Mouse (Mus musculus) myocyte (in vitro differentiated cells): Measurements from ENCODE around the gene Rnf19b.

ENCODE experiments used
- CEBPB ChIP-seq: IDR thresholded peaks from 2 replicates; pipeline ENCODE4 v1.6.1; 2011; ENCODE audit warnings: mild to moderate bottlenecking, moderate library complexity; ENCODE audit not compliant: poor library complexity, insufficient read depth, severe bottlenecking
- MAX ChIP-seq: IDR thresholded peaks from one replicate; pipeline ENCODE4 v1.6.1; 2011; ENCODE audit warnings: low read depth, mild to moderate bottlenecking, control low read depth
- MYOD1 ChIP-seq, 3 experiments: IDR thresholded peaks; one replicate each; pipeline ENCODE4 v1.6.1; 2011; ENCODE audit warnings: control low read depth in 2 of 3, low read depth in 2 of 3, mild to moderate bottlenecking in 2 of 3, moderate library complexity in 1 of 3; ENCODE audit not compliant: insufficient read length in 2 of 3, control insufficient read depth in 1 of 3
- MYOG ChIP-seq, 3 experiments: IDR thresholded peaks; one replicate each; pipeline ENCODE4 v1.6.1; 2011; ENCODE audit warnings: control low read depth in 2 of 3, low read depth in 2 of 3, mild to moderate bottlenecking in 2 of 3; ENCODE audit not compliant: insufficient read length in 2 of 3, control insufficient read depth in 1 of 3, insufficient read depth in 1 of 3
- POLR2A ChIP-seq: IDR thresholded peaks from one replicate; pipeline ENCODE4 v1.6.1; 2011; ENCODE audit warnings: low read depth, mild to moderate bottlenecking, control low read depth, moderate library complexity; ENCODE audit not compliant: insufficient read length
- POLR2AphosphoS2 ChIP-seq: IDR thresholded peaks from one replicate; pipeline ENCODE4 v1.6.1; 2011; ENCODE audit warnings: low read depth, control low read depth; ENCODE audit not compliant: insufficient read length
- REST ChIP-seq: IDR thresholded peaks from one replicate; pipeline ENCODE4 v1.6.1; 2011; ENCODE audit warnings: mild to moderate bottlenecking, control low read depth, moderate library complexity; ENCODE audit not compliant: insufficient read depth, insufficient read length
- SRF ChIP-seq: IDR thresholded peaks from one replicate; pipeline ENCODE4 v1.6.1; 2011; ENCODE audit warnings: low read depth; ENCODE audit not compliant: control insufficient read depth, insufficient read length
- TCF12 ChIP-seq: IDR thresholded peaks from one replicate; pipeline ENCODE4 v1.6.1; 2011; ENCODE audit warnings: mild to moderate bottlenecking, control low read depth; ENCODE audit not compliant: poor library complexity, insufficient read depth, severe bottlenecking
- TCF3 ChIP-seq: IDR thresholded peaks from one replicate; pipeline ENCODE4 v1.6.1; 2011; ENCODE audit warnings: low read depth, control low read depth; ENCODE audit not compliant: insufficient read length
- USF1 ChIP-seq: IDR thresholded peaks from one replicate; pipeline ENCODE4 v1.6.1; 2011; ENCODE audit warnings: low read depth, mild to moderate bottlenecking, control low read depth, moderate library complexity

DNA sequence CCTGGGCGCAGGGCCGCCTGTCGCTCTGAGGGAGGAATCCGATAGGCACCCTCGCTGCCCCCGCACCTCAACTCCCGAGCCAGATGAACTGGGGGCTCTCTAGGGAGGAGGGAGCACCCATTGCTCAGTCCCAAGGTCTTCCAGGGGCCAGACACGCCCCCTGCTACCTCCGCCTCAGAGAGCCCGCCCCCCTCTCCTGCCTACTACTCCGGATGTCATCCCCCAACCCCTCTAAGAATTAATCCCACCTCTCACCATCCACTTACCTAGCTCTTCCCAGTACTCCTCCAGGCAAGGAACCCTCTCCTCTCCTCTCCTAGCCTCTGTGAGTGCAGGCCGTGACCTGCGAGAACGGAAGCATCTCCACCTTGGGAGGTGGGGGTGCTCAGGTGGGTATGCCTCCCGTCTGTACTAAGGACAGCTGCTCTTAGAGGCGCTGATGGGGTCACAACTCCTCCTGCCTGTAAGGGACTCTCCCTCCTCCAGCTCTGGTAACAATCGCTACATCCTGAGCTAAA, 63.6 kb downstream of the Rnf19b start, which contains the start of gene Hpca:
- no peak for TF ChIP-seq POLR2AphosphoS2
- TF ChIP-seq TCF12: no peak
- no peak for TF ChIP-seq POLR2A
- TF ChIP-seq CEBPB: no peak
- no peak for TF ChIP-seq MYOD1 (IDR thresholded peaks at IDR 0.05; ENCODE audit: control insufficient read depth in 1 of 3, insufficient read length in 2 of 3, low read depth in 2 of 3)
- no peak for TF ChIP-seq USF1
- no peak for TF ChIP-seq REST
- TF ChIP-seq SRF: no peak
- TF ChIP-seq MYOG (IDR thresholded peaks at IDR 0.05; ENCODE audit: control insufficient read depth in 1 of 3, insufficient read depth in 1 of 3, insufficient read length in 2 of 3, low read depth in 2 of 3): no peak
- no peak for TF ChIP-seq MAX
- no peak for TF ChIP-seq TCF3
